Comparison of ENCODE assay signal across 17 mouse cellular contexts in genomic region chr10:29445076-29445475, GRCm38 (mm10).
A peak's percentile ranks its signal among the peaks of the same experiment; 100 is the strongest.
DNase-seq lines count a peak whose midpoint lies in the region; ATAC-seq lines count a peak whose summit lies in the region.
"Had no signal": no experiment of that assay in that cellular context is flagged by ENCODE, and none has a peak within 500 bp of the region (broad histone marks: within the 10 kb centered on the region; RNA-seq: fewer than 3 reads in every experiment).

No protein-coding gene starts in this region.

- ATAC-seq in common myeloid progenitor, adult 5-6 weeks (replicated peaks; ENCODE audit: low read depth, poor library complexity, severe bottlenecking): 0 out of 2 replicates have a peak, but pooled peaks have one; percentile 8
- ATAC-seq in granulocyte monocyte progenitor cell, adult 5-6 weeks (replicated peaks; ENCODE audit: poor library complexity, severe bottlenecking): peak; percentile 69
- ATAC-seq in megakaryocyte, adult 5-6 weeks (ENCODE audit: poor library complexity, severe bottlenecking): peak; percentile 66
- ATAC-seq: forebrain, embryonic 13.5 days; forebrain, embryonic 15.5 days had no signal

- no peak for DNase-seq in layer of hippocampus, adult 18-20 months (ENCODE audit: low spot score in 2 of 2)
- DNase-seq in right cerebral cortex, adult 18-20 months: no peak
- no peak for DNase-seq in lung, postnatal 4 days
- DNase-seq: adrenal gland, adult 2 months; adrenal gland, postnatal 10 days; adrenal gland, postnatal 25 days; cerebellum, adult 11 months; cerebellum, adult 18-20 months; cerebellum, adult 8-10 months; cerebellum, adult 9-11 months; cerebellum, postnatal 14 days; cerebellum, postnatal 36 days had no signal

Comparison
In these comparisons a context has a peak if more than half of its experiments do, and no peak if none do; other contexts are left out.
1. ATAC-seq: peak in every context shown above with its lines; median percentile 69 in granulocyte monocyte progenitor cell, adult 5-6 weeks; 66 in megakaryocyte, adult 5-6 weeks; 8 in common myeloid progenitor, adult 5-6 weeks.